Mouse (Mus musculus): ENCODE measurements around the gene Adgrf1.

Adgrf1 gene

GRCm38 (mm10) chr17:43363921-43364320 lies 93.8 kb downstream of the Adgrf1 start:
- no peak for DNase-seq

GRCm38 (mm10) chr17:43365297-43365696 lies 95.2 kb downstream of the Adgrf1 start:
- DNase-seq, result no peak

DNA sequence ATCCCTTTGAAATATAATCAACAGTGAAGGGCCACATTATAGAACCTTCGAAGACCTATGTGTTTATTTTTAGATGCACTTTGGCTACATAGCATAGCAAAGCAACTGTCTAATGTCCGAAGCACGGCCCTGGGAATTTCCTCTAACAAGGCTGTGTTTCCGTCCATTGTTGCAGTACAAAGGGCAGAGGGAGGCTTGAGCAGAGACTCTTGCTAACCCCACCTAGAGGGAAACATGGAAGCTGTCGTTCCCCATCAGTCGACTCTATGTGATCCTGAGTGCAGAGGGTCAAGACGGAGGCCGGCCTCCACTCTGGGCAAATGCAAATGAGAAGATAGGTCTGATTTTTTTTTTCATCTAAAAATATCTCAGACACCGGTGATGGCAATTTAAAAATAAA lies 96.4 kb downstream of the Adgrf1 start:
- no peak for DNase-seq

DNA sequence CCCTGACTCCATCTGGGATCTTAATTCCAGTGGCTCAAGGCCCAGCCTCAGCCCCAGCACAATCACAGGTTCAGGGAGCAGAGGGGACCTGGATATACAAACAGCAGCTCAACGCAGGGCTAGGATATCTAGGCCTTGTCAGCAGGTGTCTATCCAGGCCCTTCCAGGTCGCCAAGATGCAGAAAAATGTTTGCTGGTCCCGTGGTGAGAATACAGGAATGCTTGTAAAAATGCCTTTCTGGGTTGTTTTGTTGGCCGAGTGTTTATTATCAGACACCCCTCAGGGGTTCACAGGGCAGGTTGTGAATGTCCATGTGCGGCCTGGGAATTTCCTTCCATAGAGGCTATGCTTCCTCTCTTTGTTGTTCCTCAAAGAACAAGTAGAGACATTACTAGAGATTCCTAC lies 98.0 kb downstream of the Adgrf1 start:
- DNase-seq, result no peak

DNA sequence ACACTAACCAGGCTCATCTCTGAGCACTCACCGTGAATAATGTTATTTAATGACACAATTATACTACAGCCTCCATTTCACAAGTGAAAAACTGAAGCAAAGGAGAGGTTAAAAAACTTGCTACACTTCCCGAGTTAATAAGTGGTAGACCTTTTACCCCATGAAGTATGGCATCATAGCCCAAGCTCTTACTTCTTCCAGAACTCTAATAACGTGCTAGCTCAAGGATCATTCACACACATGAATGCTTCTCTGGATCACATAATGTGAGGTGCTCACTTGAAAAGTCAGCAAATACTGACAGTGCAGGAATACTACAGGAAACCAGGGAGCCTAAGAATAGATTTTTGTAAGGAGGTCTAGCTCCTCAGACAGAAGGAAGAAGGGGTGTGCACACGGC lies 102.5 kb downstream of the Adgrf1 start:
- no peak for DNase-seq

GRCm38 (mm10) chr17:43374020-43374419 lies 103.9 kb downstream of the Adgrf1 start:
- DNase-seq, result no peak
